Mouse (Mus musculus) small intestine, adult 2 months (tissue): ENCODE measurements around the gene Sbk1.
"Not testable (repeated sequence)": the region's sequence is repeated elsewhere in the genome, so short reads cannot be mapped to it uniquely, and the experiment has no call there.

Experiments
- CTCF ChIP-seq: fragments of 200-500 bp; IDR thresholded peaks from 2 replicates; pipeline ENCODE4 v1.5.1; 2012; ENCODE audit warnings: low read depth, mild to moderate bottlenecking, control low read depth, inconsistent platforms, low read length, moderate library complexity, mixed read lengths; ENCODE audit not compliant: insufficient replicate concordance, insufficient read length; ENCODE audit errors: extremely low read depth
- POLR2A ChIP-seq: fragments of 200-500 bp; IDR thresholded peaks from 2 replicates; pipeline ENCODE4 v1.6.1; 2012; ENCODE audit warnings: low read depth, mild to moderate bottlenecking, control low read depth, inconsistent platforms, low read length, moderate library complexity

- TF ChIP-seq POLR2A, CTCF: not testable (repeated sequence)
Observed at GRCm38 (mm10) chr7:126325576-126326273, 53.3 kb downstream of the Sbk1 start.
